Mouse (Mus musculus) brain, embryonic 14.5 days (tissue): ENCODE measurements around the gene Slc25a11.

Experiments
- CTCF ChIP-seq: fragments of 200-500 bp; IDR thresholded peaks from 2 replicates; pipeline ENCODE4 v1.5.1; 2012; ENCODE audit warnings: inconsistent platforms, mild to moderate bottlenecking, moderate library complexity, borderline replicate concordance; ENCODE audit not compliant: insufficient read depth, insufficient read length; ENCODE audit errors: extremely low read depth
- POLR2A ChIP-seq: fragments of 200-500 bp; IDR thresholded peaks from 2 replicates; pipeline ENCODE4 v1.6.1; 2012; ENCODE audit warnings: mild to moderate bottlenecking, inconsistent platforms, borderline replicate concordance; ENCODE audit not compliant: poor library complexity, insufficient read depth, insufficient read length, severe bottlenecking; ENCODE audit errors: extremely low read depth

DNA sequence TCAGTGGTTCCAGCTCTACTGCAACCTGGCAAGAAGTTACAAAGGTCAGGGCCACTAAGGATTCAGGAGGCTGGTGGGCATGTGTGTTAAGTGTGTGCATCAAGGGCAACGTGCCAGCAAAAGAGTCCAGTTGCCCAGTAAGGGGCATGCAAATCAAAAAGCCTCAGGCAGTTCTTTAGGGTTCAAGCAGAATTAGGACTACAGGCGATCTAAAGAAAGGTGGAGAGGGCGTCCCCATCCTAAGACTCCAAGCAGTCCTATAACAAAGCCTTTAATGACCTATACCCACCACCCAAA lies 1.1 kb downstream of the Slc25a11 start:
- TF ChIP-seq CTCF (no peak), POLR2A (no peak)
